Mouse (Mus musculus) heart, embryonic 11.5 days (tissue): ENCODE measurements around the gene Tctn1. TPM values are rescaled to one million over a fixed set of nuclear protein-coding genes. Genes with fewer than 3 reads are reported as not detected.
A peak's percentile ranks its signal among the peaks of the same experiment; 100 is the strongest.

Experiments
- ATAC-seq: fragments of 200-750 bp; cut with Nextera tagmentation; replicated peaks from 2 replicates; pipeline ENCODE4 v1.8.0; 2017; ENCODE audit warnings: moderate library complexity; ENCODE audit not compliant: insufficient number of reproducible peaks, low FRiP score, low TSS enrichment
- H3K27ac ChIP-seq: fragments of 300-500 bp; sonication (generic); 2 replicates; pipeline ENCODE4 v1.5.1; 2014; ENCODE audit warnings: mild to moderate bottlenecking, low read depth, low read length
- H3K27me3 ChIP-seq: fragments of 300-500 bp; sonication (generic); 2 replicates; pipeline ENCODE4 v1.6.1; 2014; ENCODE audit warnings: mild to moderate bottlenecking, low read length, mixed read lengths; ENCODE audit not compliant: control insufficient read depth, insufficient read depth
- H3K36me3 ChIP-seq: fragments of 300-500 bp; sonication (generic); 2 replicates; pipeline ENCODE4 v1.6.1; 2014; ENCODE audit warnings: mild to moderate bottlenecking, low read length, moderate library complexity, mixed read lengths; ENCODE audit not compliant: control insufficient read depth, insufficient read depth
- H3K4me1 ChIP-seq: fragments of 300-500 bp; sonication (generic); 2 replicates; pipeline ENCODE4 v1.6.1; 2014; ENCODE audit warnings: low read length; ENCODE audit not compliant: control insufficient read depth, insufficient read depth
- H3K4me2 ChIP-seq: fragments of 300-500 bp; sonication (generic); 2 replicates; pipeline ENCODE4 v1.6.1; 2014; ENCODE audit warnings: mild to moderate bottlenecking, moderate library complexity
- H3K4me3 ChIP-seq: fragments of 300-500 bp; sonication (generic); 2 replicates; pipeline ENCODE4 v1.5.1; 2014; ENCODE audit warnings: low read depth, low read length
- H3K9ac ChIP-seq: fragments of 300-500 bp; sonication (generic); 2 replicates; pipeline ENCODE4 v1.6.1; 2014; ENCODE audit warnings: mild to moderate bottlenecking, low read depth, low read length, moderate library complexity
- H3K9me3 ChIP-seq: fragments of 300-500 bp; sonication (generic); replicated peaks from 2 replicates; pipeline ENCODE4 v1.6.1; 2016; ENCODE audit warnings: low read length; ENCODE audit not compliant: control insufficient read depth
- WGBS: fragments of 180-500 bp; shearing (Covaris S2); extraction: QIAGEN DNeasy Blood & Tissue Kit; methylation state at CpG from one replicate; pipeline ENCODE4 v1.1.7; 2014; ENCODE audit not compliant: insufficient replicate concordance; 5-methylcytosine and 5-hydroxymethylcytosine counted together
- polyA plus RNA-seq: library from polyadenylated mRNA; unstranded; fragments of >200 nt; fragmentation: Nextera tagmentation; extraction: Ambion mirVana; gene quantifications from 2 replicates; pipeline ENCODE4 v1.2.1, GENCODE M21; 2014

Tctn1 gene
- polyA plus RNA-seq, 1 experiment from 2014 or later, result 2.2 TPM

DNA sequence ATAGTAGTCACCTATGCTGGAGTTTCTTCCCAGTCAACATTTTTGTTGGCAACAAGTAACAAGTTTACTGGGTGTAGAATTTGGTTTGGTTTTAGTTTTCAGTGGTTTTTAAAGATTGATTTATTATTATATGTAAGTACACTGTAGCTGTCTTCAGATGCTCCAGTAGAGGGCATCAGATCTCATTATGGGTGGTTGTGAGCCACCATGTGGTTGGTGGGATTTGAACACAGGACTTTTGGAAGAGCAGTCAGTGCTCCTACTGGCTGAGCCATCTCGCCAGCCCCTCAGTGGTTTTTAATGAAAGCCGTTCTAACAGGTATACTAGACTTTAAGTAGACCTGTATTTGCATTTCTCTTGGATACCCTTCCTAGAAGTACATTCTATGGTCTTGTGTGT lies 1.7 kb upstream of the Tctn1 start:
- Histone ChIP-seq H3K36me3 (peaks cover 3% of the 10 kb centered on the region; the same call in 1 of the 2 replicates), H3K4me1 (peaks cover 5% of the 10 kb centered on the region; the same call in 1 of the 2 replicates), H3K27ac (no peak overlapping the region), H3K4me2 (no peak overlapping the region), H3K9me3 (no peaks in the 10 kb centered on the region), H3K4me3 (no peak overlapping the region), H3K9ac (no peak overlapping the region), H3K27me3 (no peaks in the 10 kb centered on the region)
- no peak for ATAC-seq
- 85% methylated on average over 2 of the region's 2 CpGs for WGBS

DNA sequence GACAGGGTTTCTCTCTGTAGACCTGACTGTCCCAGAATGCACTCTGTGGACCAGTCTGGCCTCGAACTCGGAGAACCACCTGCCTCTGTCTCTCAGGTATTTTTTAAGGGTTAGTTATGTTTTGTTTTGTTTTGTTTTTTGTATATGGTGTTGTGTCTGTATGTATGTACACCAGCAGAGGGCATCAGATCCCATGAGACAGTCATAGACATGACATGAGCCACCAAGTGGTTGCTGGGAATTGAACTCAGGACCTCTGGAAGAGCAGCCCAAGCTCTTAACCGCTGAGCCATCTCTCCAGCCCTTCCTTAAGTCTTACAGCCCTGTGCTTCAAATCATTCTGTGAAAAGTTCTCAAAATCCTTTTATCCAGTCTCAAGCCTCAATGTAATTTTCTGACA lies 927 bp upstream of the Tctn1 start:
- peaks cover 5% of the 10 kb centered on the region; the same call in 1 of the 2 replicates for H3K4me1 ChIP-seq
- H3K4me3 ChIP-seq, result no peak overlapping the region
- no peaks in the 10 kb centered on the region for H3K9me3 ChIP-seq
- H3K4me2 ChIP-seq, result no peak overlapping the region; the same call in 1 of the 2 replicates
- H3K36me3 ChIP-seq, result peaks cover 5% of the 10 kb centered on the region; the same call in 1 of the 2 replicates
- 65% methylated on average over 3 of the region's 3 CpGs for WGBS
- no peak overlapping the region for H3K9ac ChIP-seq
- no peaks in the 10 kb centered on the region for H3K27me3 ChIP-seq
- ATAC-seq, result no peak
- H3K27ac ChIP-seq, result no peak overlapping the region

GRCm38 (mm10) chr5:122262104-122262503 lies 2.2 kb downstream of the Tctn1 start:
- H3K9ac ChIP-seq, result no peak overlapping the region
- H3K27ac ChIP-seq, result no peak overlapping the region
- no peaks in the 10 kb centered on the region for H3K27me3 ChIP-seq
- no peak overlapping the region for H3K4me3 ChIP-seq
- no peaks in the 10 kb centered on the region for H3K9me3 ChIP-seq
- WGBS, result 48% methylated on average over 7 of the region's 7 CpGs
- H3K4me2 ChIP-seq, result no peak overlapping the region
- H3K36me3 ChIP-seq, result peaks cover 5% of the 10 kb centered on the region; the same call in 1 of the 2 replicates
- no peak for ATAC-seq
- H3K4me1 ChIP-seq, result peaks cover 5% of the 10 kb centered on the region; the same call in 1 of the 2 replicates

GRCm38 (mm10) chr5:122258027-122258741 lies 6.1 kb downstream of the Tctn1 start:
- H3K9me3 ChIP-seq, result no peaks in the 10 kb centered on the region
- no peak overlapping the region for H3K4me3 ChIP-seq
- H3K27me3 ChIP-seq, result no peaks in the 10 kb centered on the region
- peaks cover 18% of the 10 kb centered on the region for H3K36me3 ChIP-seq
- no peak overlapping the region for H3K4me2 ChIP-seq
- ATAC-seq, result no peak
- H3K27ac ChIP-seq, result peak overlapping the region; percentile 31; the same call in 1 of the 2 replicates
- WGBS, result 60% methylated on average over 6 of the region's 6 CpGs
- H3K4me1 ChIP-seq, result no peaks in the 10 kb centered on the region
- no peak overlapping the region for H3K9ac ChIP-seq

GRCm38 (mm10) chr5:122251895-122252606 lies 12.2 kb downstream of the Tctn1 start:
- Histone ChIP-seq H3K27ac (no peak overlapping the region), H3K4me2 (no peak overlapping the region), H3K4me3 (no peak overlapping the region), H3K36me3 (peaks cover 16% of the 10 kb centered on the region), H3K9me3 (no peaks in the 10 kb centered on the region), H3K27me3 (no peaks in the 10 kb centered on the region), H3K9ac (no peak overlapping the region), H3K4me1 (peaks cover 3% of the 10 kb centered on the region; the same call in 1 of the 2 replicates)
- 88% methylated on average over 17 of the region's 17 CpGs for WGBS
- no peak for ATAC-seq

- Histone ChIP-seq H3K27ac (no peak overlapping the region), H3K4me2 (no peak overlapping the region), H3K9ac (no peak overlapping the region), H3K4me1 (peaks cover 3% of the 10 kb centered on the region; the same call in 1 of the 2 replicates), H3K27me3 (no peaks in the 10 kb centered on the region), H3K9me3 (no peaks in the 10 kb centered on the region), H3K4me3 (no peak overlapping the region), H3K36me3 (0 out of 2 replicates have a peak, but pooled peaks cover 3% of the 10 kb centered on the region)
- no peak for ATAC-seq
- 87% methylated on average over 4 of the region's 4 CpGs for WGBS
Observed at GRCm38 (mm10) chr5:122249281-122249680, 15.0 kb downstream of the Tctn1 start.

- peaks cover 3% of the 10 kb centered on the region; the same call in 1 of the 2 replicates for H3K4me1 ChIP-seq
- no peak overlapping the region for H3K9ac ChIP-seq
- no peaks in the 10 kb centered on the region for H3K27me3 ChIP-seq
- no peak overlapping the region for H3K4me3 ChIP-seq
- no peaks in the 10 kb centered on the region for H3K9me3 ChIP-seq
- WGBS, result 82% methylated on average over 7 of the region's 7 CpGs
- no peak for ATAC-seq
- no peak overlapping the region for H3K4me2 ChIP-seq
- 0 out of 2 replicates have a peak, but pooled peaks cover 3% of the 10 kb centered on the region for H3K36me3 ChIP-seq
- H3K27ac ChIP-seq, result no peak overlapping the region
Observed at GRCm38 (mm10) chr5:122247934-122248333, 16.3 kb downstream of the Tctn1 start.

- H3K27me3 ChIP-seq, result no peaks in the 10 kb centered on the region
- H3K36me3 ChIP-seq, result no peaks in the 10 kb centered on the region
- no peak overlapping the region for H3K9ac ChIP-seq
- H3K4me3 ChIP-seq, result no peak overlapping the region
- 66% methylated on average over 11 of the region's 11 CpGs for WGBS
- H3K4me1 ChIP-seq, result peaks cover 3% of the 10 kb centered on the region; the same call in 1 of the 2 replicates
- no peak for ATAC-seq
- no peak overlapping the region for H3K4me2 ChIP-seq
- no peaks in the 10 kb centered on the region for H3K9me3 ChIP-seq
- no peak overlapping the region for H3K27ac ChIP-seq
Observed at GRCm38 (mm10) chr5:122247529-122247928, 16.7 kb downstream of the Tctn1 start.
